Mouse (Mus musculus): ENCODE measurements around the gene A730061H03Rik.

Gene A730061H03Rik

GRCm38 (mm10) chr14:55580731-55581130 lies 20.5 kb upstream of the A730061H03Rik start:
- DNase-seq: no peak

GRCm38 (mm10) chr14:55579511-55580496 lies 19.6 kb upstream of the A730061H03Rik start:
- DNase-seq: no peak

GRCm38 (mm10) chr14:55578668-55579269 lies 18.6 kb upstream of the A730061H03Rik start:
- no peak for DNase-seq

- peak; percentile 86 for DNase-seq
These were observed 17.9 kb upstream of the A730061H03Rik start, which contains the start of gene Psme1 for GRCm38 (mm10) chr14:55577871-55578667. Psme1 (plus strand) TSS chr14:55578123.

GRCm38 (mm10) chr14:55576376-55576775 lies 16.2 kb upstream of the A730061H03Rik start:
- no peak for DNase-seq

GRCm38 (mm10) chr14:55575711-55576110 lies 15.5 kb upstream of the A730061H03Rik start:
- DNase-seq: no peak

GRCm38 (mm10) chr14:55575302-55575701 lies 15.1 kb upstream of the A730061H03Rik start, which contains the start of gene Fitm1:
Fitm1 (plus strand) TSS chr14:55575617.
- DNase-seq: no peak

- DNase-seq: no peak
These were observed 11.6 kb upstream of the A730061H03Rik start for GRCm38 (mm10) chr14:55571760-55572159.

- no peak for DNase-seq
These were observed 10.4 kb upstream of the A730061H03Rik start for GRCm38 (mm10) chr14:55570588-55570987.

GRCm38 (mm10) chr14:55567496-55567895 lies 7.3 kb upstream of the A730061H03Rik start:
- no peak for DNase-seq

- DNase-seq: no peak
These were observed 5.5 kb upstream of the A730061H03Rik start for GRCm38 (mm10) chr14:55565748-55566147.

GRCm38 (mm10) chr14:55563249-55563648 lies 3.0 kb upstream of the A730061H03Rik start:
- no peak for DNase-seq

GRCm38 (mm10) chr14:55561860-55562259 lies 1.7 kb upstream of the A730061H03Rik start:
- DNase-seq: no peak

- peak; percentile 97 for DNase-seq
These were observed 406 bp downstream of the A730061H03Rik start, which contains the start of gene Dcaf11 for GRCm38 (mm10) chr14:55559799-55560201. Dcaf11 (plus strand) TSS chr14:55560006.

- no peak for DNase-seq
These were observed 1.3 kb downstream of the A730061H03Rik start for GRCm38 (mm10) chr14:55558740-55559448.

- no peak for DNase-seq
These were observed 2.6 kb downstream of the A730061H03Rik start for GRCm38 (mm10) chr14:55557587-55557986.

- DNase-seq: peak; percentile 78
These were observed 3.2 kb downstream of the A730061H03Rik start for GRCm38 (mm10) chr14:55557003-55557402.

GRCm38 (mm10) chr14:55555788-55556187 lies 4.4 kb downstream of the A730061H03Rik start:
- no peak for DNase-seq

- DNase-seq: no peak
These were observed 5.6 kb downstream of the A730061H03Rik start for GRCm38 (mm10) chr14:55554635-55555034.

- DNase-seq: no peak
These were observed 8.4 kb downstream of the A730061H03Rik start for GRCm38 (mm10) chr14:55551794-55552193.

GRCm38 (mm10) chr14:55551347-55551746 lies 8.9 kb downstream of the A730061H03Rik start:
- DNase-seq: no peak

GRCm38 (mm10) chr14:55550191-55550590 lies 10.0 kb downstream of the A730061H03Rik start:
- no peak for DNase-seq

Measured in retina, postnatal 1 day (tissue).